Mouse (Mus musculus) kidney, postnatal 0 days (tissue): Measurements from ENCODE around the gene Arsk. TPM values are rescaled to one million over a fixed set of nuclear protein-coding genes. Genes with fewer than 3 reads are reported as not detected.

ENCODE experiments used
- ATAC-seq: fragments of 200-750 bp; cut with Nextera tagmentation; replicated peaks from 2 replicates; pipeline ENCODE4 v1.8.0; 2017; ENCODE audit warnings: low read depth, moderate number of reproducible peaks, moderate TSS enrichment, moderate library complexity; ENCODE audit not compliant: low FRiP score
- DNase-seq: peaks from one replicate; pipeline ENCODE4 v3.0.0-alpha.2; 2016; ENCODE audit warnings: low spot score
- H3K27ac ChIP-seq: fragments of 300-500 bp; sonication (generic); 2 replicates; pipeline ENCODE4 v1.5.1; 2014; ENCODE audit warnings: mild to moderate bottlenecking
- H3K27me3 ChIP-seq: fragments of 300-500 bp; sonication (generic); 2 replicates; pipeline ENCODE4 v1.6.1; 2014; ENCODE audit warnings: low read length, mixed read lengths; ENCODE audit not compliant: insufficient read depth
- H3K36me3 ChIP-seq: fragments of 300-500 bp; sonication (generic); 2 replicates; pipeline ENCODE4 v1.6.1; 2014; ENCODE audit warnings: low read length, mixed read lengths; ENCODE audit not compliant: insufficient read depth
- H3K4me1 ChIP-seq: fragments of 300-500 bp; sonication (generic); replicated peaks from 2 replicates; pipeline ENCODE4 v1.6.1; 2014; ENCODE audit warnings: antibody characterized with exemption, low read length, mixed read lengths; ENCODE audit not compliant: insufficient read depth
- H3K4me2 ChIP-seq: fragments of 300-500 bp; sonication (generic); 2 replicates; pipeline ENCODE4 v1.6.1; 2014; ENCODE audit warnings: mild to moderate bottlenecking, low read length, moderate library complexity, mixed read lengths
- H3K4me3 ChIP-seq: fragments of 300-500 bp; sonication (generic); replicated peaks from 2 replicates; pipeline ENCODE4 v1.5.1; 2014; ENCODE audit warnings: low read depth, low read length
- H3K9ac ChIP-seq: fragments of 300-500 bp; sonication (generic); 2 replicates; pipeline ENCODE4 v1.6.1; 2014; ENCODE audit warnings: low read depth, low read length
- H3K9me3 ChIP-seq: fragments of 300-500 bp; sonication (generic); replicated peaks from 2 replicates; pipeline ENCODE4 v1.6.1; 2016; ENCODE audit warnings: low read length, inconsistent platforms, mixed read lengths
- CTCF ChIP-seq: IDR thresholded peaks from 2 replicates; pipeline ENCODE4 v1.5.1; 2016; ENCODE audit warnings: antibody characterized with exemption, low read depth, mild to moderate bottlenecking, moderate library complexity
- WGBS: fragments of 180-500 bp; shearing (Covaris S2); extraction: QIAGEN DNeasy Blood & Tissue Kit; methylation state at CpG from one replicate; pipeline ENCODE4 v1.1.7; 2014; 5-methylcytosine and 5-hydroxymethylcytosine counted together
- polyA plus RNA-seq: library from polyadenylated mRNA; unstranded; fragments of >200 nt; fragmentation: Nextera tagmentation; extraction: Ambion mirVana; gene quantifications from 2 replicates; pipeline ENCODE4 v1.2.1, GENCODE M21; 2015

Gene Arsk
- polyA plus RNA-seq, 1 experiment from 2014 or later: 12.1 TPM

DNA sequence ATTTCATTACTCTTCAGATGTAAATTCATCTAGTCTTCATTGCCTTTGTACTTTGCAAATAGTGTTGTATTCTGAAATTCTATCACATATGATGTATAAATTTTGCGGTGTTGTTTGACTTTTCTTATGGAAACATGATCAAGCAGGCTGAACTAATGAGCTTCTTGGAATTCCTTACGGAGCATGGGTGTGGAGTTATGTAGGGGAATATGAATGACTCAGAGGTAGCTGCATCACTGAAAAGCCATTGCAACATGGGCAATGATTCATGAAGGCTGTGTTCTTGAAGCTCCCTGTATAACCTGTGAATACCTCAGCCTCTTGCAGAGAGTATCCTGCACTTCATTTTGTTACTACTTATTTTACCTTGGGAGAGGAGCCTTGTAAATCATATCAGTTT is 3.5 kb upstream of the Arsk start:
- H3K27me3 ChIP-seq: no peaks in the 10 kb centered on the region
- no peak overlapping the region for H3K9ac ChIP-seq
- DNase-seq (no peak), ATAC-seq (no peak)
- H3K36me3 ChIP-seq: peaks cover 3% of the 10 kb centered on the region; the same call in 1 of the 2 replicates
- WGBS: 72% methylated on average over 2 of the region's 2 CpGs
- no peak overlapping the region for H3K4me3 ChIP-seq
- no peaks in the 10 kb centered on the region for H3K9me3 ChIP-seq
- no peak for TF ChIP-seq CTCF
- H3K4me1 ChIP-seq: no peaks in the 10 kb centered on the region
- H3K4me2 ChIP-seq: no peak overlapping the region
- no peak overlapping the region for H3K27ac ChIP-seq

DNA sequence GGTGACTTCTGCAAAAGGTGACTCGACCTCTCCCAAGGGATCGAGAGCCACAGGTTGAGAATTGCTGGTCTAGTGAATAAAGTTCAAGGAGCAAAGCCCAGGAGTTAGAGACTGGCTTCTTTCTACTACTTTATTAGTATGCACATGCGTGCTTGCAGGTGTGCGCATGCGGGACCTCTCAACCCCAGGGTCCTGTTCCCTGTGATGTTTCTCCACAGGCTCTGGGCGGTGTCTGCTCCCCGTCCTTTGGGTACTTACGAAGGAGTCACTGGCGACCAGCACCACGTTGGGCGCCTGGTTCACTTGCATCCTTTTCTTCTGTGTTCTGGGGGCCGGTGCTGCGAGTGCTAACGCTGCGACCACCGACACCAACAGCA is 356 bp downstream of the Arsk start:
- peak; percentile 55 for DNase-seq

DNA sequence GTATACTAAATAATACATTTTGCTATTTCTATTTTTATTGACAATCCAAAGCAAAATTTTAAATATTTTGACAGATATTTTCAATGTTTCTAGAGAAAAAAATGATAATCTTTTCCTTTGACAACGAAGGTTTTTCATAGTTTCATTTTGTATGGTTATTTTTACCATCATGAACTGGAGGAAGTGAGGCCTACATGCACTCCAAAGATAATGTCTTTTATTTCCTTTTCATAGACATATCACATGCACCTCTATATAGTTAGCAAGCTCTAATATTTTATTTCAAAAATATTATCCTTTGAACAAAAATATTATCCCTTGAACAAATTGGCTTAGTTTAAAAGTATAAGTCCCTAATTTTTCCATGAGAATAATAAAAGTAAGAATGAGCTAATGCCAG is 24.1 kb downstream of the Arsk start:
- Histone ChIP-seq H3K4me3 (no peak overlapping the region), H3K9me3 (no peaks in the 10 kb centered on the region), H3K27me3 (no peaks in the 10 kb centered on the region), H3K9ac (no peak overlapping the region), H3K36me3 (no peaks in the 10 kb centered on the region), H3K4me1 (no peaks in the 10 kb centered on the region), H3K27ac (no peak overlapping the region), H3K4me2 (no peak overlapping the region)
- 80% methylated on average over 1 of the region's 1 CpGs for whole genome bisulfite sequencing
- no peak for TF ChIP-seq CTCF
- DNase-seq (no peak), ATAC-seq (no peak)

More for the DNA sequence above, 356 bp downstream of the Arsk start:
- 6% methylated on average over 16 of the region's 16 CpGs for WGBS
- Histone ChIP-seq H3K4me3 (peak overlapping the region; percentile 50), H3K36me3 (peaks cover 3% of the 10 kb centered on the region; the same call in 1 of the 2 replicates), H3K4me1 (no peaks in the 10 kb centered on the region), H3K9me3 (no peaks in the 10 kb centered on the region), H3K27ac (peak overlapping the region; percentile 86), H3K4me2 (peak overlapping the region; percentile 50), H3K9ac (peak overlapping the region; percentile 53), H3K27me3 (no peaks in the 10 kb centered on the region)
- peak; percentile 80 for ATAC-seq
- TF ChIP-seq CTCF: no peak

DNA sequence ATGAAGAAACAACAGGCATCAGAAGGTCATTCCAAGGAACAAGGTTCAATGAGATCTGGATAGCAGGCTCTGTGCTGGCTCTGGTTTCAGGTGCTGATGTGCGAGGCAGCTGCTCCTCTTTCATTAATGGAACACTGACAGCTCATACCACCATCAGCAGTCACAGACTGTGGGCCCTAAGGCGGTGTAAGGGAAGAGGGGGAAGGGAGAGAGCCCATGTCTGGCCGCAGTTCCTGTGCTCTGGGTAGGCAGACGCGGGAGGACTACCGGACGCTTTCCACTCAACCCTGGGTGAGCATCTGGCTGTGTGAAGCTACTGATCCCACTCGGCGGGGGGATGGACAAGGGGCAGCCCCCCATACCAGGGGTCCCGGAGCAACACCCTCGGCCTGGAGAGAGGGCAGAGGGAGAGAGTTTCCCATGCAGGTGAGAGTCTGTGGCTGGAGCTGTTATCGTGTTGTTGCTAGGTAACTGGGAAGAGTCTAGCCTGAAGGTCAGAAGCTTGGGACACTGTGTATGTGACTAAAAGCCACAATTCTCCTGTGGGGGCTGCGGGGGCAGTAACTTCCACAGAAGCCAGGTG is 34.0 kb downstream of the Arsk start:
- no peak for TF ChIP-seq CTCF

DNA sequence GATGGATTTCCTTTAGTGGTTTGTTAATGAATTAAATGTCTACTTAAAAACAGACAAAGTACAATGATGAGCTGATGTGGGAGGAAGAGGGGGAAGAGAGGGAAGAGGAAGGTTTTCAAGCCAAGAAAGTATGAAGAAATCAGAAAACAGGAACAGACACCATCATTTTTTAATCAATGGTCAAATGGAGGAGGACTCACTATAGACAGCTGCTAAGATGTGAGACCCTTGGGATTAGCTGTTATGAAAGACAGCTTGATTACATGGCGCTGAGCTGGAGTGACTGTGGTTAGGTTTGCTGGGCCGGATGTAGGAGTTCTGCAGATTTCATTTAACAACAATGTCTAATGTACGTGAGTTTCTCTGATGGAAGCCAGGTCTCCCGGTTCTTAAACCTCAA is 34.9 kb downstream of the Arsk start:
- WGBS: 72% methylated on average over 4 of the region's 4 CpGs
- peak; percentile 42 for DNase-seq

More for the DNA sequence above, 34.0 kb downstream of the Arsk start:
- no peak overlapping the region for H3K9ac ChIP-seq
- no peak overlapping the region for H3K4me3 ChIP-seq
- H3K36me3 ChIP-seq: 0 out of 2 replicates have a peak, but pooled peaks cover 3% of the 10 kb centered on the region
- H3K27ac ChIP-seq: 0 out of 2 replicates have a peak overlapping the region, but pooled peaks have one; percentile 5
- no peak for DNase-seq
- 72% methylated on average over 13 of the region's 13 CpGs for WGBS
- H3K4me1 ChIP-seq: no peaks in the 10 kb centered on the region
- no peaks in the 10 kb centered on the region for H3K9me3 ChIP-seq
- ATAC-seq: peak; percentile 55; the same call in 1 of the 2 replicates
- H3K4me2 ChIP-seq: no peak overlapping the region
- H3K27me3 ChIP-seq: no peaks in the 10 kb centered on the region

DNA sequence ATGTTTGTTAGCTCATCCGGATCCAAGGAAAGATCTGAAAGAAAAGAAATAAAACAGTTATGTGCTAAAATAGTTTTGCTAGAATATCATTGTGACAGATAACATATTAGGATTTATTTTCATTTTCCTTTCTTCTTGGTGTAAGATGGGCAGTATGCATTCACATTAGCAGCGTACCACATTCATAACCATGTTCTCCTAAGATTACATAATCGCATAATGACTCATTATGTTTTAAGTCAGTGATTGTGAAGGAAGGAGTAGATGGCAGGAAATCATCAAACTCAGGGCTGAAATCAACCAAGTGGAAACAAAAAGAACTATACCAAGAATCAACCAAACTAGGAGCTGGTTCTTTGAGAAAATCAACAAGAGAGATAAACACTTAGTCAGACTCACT is 35.9 kb downstream of the Arsk start:
- Histone ChIP-seq H3K9ac (no peak overlapping the region), H3K4me3 (no peak overlapping the region), H3K27ac (no peak overlapping the region), H3K4me2 (no peak overlapping the region), H3K9me3 (no peaks in the 10 kb centered on the region), H3K27me3 (no peaks in the 10 kb centered on the region), H3K4me1 (no peaks in the 10 kb centered on the region), H3K36me3 (0 out of 2 replicates have a peak, but pooled peaks cover 3% of the 10 kb centered on the region)
- TF ChIP-seq CTCF: no peak
- 90% methylated on average over 3 of the region's 3 CpGs for WGBS
- no peak for ATAC-seq
- DNase-seq: no peak

More for the DNA sequence above, 34.9 kb downstream of the Arsk start:
- no peak overlapping the region for H3K4me3 ChIP-seq
- 0 out of 2 replicates have a peak, but pooled peaks cover 3% of the 10 kb centered on the region for H3K36me3 ChIP-seq
- H3K9ac ChIP-seq: no peak overlapping the region
- no peaks in the 10 kb centered on the region for H3K4me1 ChIP-seq
- no peak overlapping the region for H3K4me2 ChIP-seq
- H3K27me3 ChIP-seq: no peaks in the 10 kb centered on the region
- H3K27ac ChIP-seq: no peak overlapping the region
- H3K9me3 ChIP-seq: no peaks in the 10 kb centered on the region
- no peak for ATAC-seq
- no peak for TF ChIP-seq CTCF

DNA sequence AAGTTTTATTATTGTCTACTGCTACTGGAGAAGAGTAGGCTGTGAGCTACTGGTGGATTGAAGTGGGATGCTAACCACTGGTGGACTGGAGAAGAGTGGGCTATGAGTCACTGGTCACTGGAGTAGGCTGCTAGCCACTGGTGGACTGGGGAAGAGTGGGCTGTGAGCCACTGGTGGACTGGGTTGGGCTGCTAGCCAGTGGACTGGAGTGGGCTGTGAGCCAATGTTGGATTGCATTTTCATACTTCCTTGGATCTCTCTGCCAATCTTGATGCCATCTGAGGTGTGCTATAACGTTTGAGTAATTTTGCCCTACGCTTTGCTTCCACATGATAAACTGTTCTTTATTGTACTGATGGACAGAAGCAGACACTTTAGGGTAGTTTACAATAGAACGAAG is 36.3 kb downstream of the Arsk start:
- no peak for TF ChIP-seq CTCF

More for the DNA sequence above, 36.3 kb downstream of the Arsk start:
- ATAC-seq (no peak), DNase-seq (no peak)
- H3K4me2 ChIP-seq: no peak overlapping the region
- H3K4me3 ChIP-seq: no peak overlapping the region
- H3K27me3 ChIP-seq: no peaks in the 10 kb centered on the region
- H3K4me1 ChIP-seq: no peaks in the 10 kb centered on the region
- H3K36me3 ChIP-seq: 0 out of 2 replicates have a peak, but pooled peaks cover 3% of the 10 kb centered on the region
- 87% methylated on average over 3 of the region's 3 CpGs for WGBS
- no peak overlapping the region for H3K27ac ChIP-seq
- H3K9me3 ChIP-seq: no peaks in the 10 kb centered on the region
- no peak overlapping the region for H3K9ac ChIP-seq
